Mouse (Mus musculus) urinary bladder, adult 2 months (tissue): ENCODE data around the gene Rfx4. TPM values are rescaled to one million over a fixed set of nuclear protein-coding genes. Genes with fewer than 3 reads are reported as not detected.

Experiments
- DNase-seq: peaks from one replicate; pipeline ENCODE4 v3.0.0; 2022; ENCODE audit warnings: low spot score
- polyA plus RNA-seq: library from polyadenylated mRNA; depleted of rRNA; stranded (reverse); fragments of >200 nt; gene quantifications from 2 replicates; pipeline ENCODE4 v1.2.3, GENCODE M21; 2012

Rfx4 gene
- polyA plus RNA-seq, 1 experiment, result 0.06 TPM

DNA sequence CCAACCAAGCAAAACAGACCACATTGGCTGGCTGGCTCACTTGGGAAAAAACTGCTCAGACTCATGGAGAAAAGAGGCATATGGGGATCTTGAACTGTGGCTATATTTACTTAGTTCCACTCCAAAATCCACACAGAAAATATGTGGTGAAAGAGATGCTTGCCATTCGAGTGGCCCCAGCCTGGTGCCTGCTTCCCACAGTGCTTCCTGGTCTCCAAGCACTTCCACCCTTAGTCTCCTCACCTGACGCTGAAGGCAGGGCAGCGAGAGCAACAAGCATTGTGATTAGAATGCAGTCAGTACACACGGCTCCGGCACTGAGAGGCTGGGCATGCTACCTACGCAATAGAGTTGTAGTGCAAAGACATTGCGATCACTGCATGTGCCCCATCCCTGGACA lies 111.7 kb downstream of the Rfx4 start:
- no peak for DNase-seq

- DNase-seq, result no peak
Observed at GRCm38 (mm10) chr10:84871285-84871684, 115.4 kb downstream of the Rfx4 start.

DNA sequence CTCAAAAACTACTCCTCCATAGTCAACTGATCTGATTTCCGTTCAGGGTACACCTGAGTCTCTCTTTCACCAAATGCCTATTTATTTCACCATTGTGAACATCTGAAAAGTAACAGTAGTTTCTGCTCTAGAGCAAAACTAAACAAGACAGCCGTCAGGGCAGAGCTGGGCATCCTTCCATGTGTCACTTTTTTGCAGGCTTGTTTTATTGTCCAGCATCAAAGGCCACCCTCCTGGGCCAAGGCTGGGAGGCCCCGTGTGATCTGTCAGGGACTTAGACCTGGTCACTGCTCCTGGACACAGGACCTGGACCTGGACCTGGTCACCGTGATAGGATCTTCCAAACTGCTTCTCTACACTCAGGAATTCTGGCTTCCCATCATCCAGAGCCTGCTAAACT lies 116.1 kb downstream of the Rfx4 start:
- no peak for DNase-seq

DNA sequence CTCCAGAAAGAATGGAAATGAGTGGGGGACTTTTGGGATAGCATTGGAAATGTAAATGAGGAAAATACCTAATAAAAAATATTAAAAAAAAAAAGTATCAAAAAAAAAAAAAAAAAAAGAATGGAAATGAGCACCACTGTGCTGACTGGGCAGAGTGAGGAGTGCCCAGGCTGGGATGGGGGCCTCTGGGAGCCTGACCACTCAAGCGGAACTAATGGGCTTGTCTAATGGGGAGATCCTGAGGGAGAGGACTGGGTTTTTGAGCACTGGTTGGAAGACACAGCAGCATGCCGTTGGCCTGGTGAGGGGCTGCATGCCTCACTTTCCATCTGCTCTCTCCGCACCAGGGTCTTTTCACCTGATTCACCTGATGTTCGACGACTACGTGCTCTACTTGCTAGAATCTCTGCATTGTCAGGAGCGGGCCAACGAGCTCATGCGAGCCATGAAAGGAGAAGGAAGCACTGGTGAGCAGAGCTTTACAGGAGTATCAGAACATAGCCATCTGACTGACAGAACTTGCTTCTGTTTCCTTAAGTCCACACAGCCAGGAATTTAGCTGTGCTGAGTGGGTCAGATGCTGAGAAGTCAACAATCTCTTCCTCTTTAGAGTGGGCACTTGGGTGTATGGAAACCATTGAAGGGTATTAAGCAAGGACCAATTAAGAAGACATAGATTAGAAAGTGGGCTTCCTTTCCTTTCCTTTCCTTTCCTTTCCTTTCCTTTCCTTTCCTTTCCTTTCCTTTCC lies 124.1 kb downstream of the Rfx4 start:
- no peak for DNase-seq

- DNase-seq, result no peak
Observed at GRCm38 (mm10) chr10:84882528-84882927, 126.7 kb downstream of the Rfx4 start.

GRCm38 (mm10) chr10:84885341-84885884 lies 129.6 kb downstream of the Rfx4 start:
- DNase-seq, result no peak

- DNase-seq, result no peak
Observed at GRCm38 (mm10) chr10:84886221-84886627, 130.4 kb downstream of the Rfx4 start.

- no peak for DNase-seq
Observed at GRCm38 (mm10) chr10:84886785-84887184, 130.9 kb downstream of the Rfx4 start.

- DNase-seq, result no peak
Observed at GRCm38 (mm10) chr10:84889096-84889846, 133.4 kb downstream of the Rfx4 start.

DNA sequence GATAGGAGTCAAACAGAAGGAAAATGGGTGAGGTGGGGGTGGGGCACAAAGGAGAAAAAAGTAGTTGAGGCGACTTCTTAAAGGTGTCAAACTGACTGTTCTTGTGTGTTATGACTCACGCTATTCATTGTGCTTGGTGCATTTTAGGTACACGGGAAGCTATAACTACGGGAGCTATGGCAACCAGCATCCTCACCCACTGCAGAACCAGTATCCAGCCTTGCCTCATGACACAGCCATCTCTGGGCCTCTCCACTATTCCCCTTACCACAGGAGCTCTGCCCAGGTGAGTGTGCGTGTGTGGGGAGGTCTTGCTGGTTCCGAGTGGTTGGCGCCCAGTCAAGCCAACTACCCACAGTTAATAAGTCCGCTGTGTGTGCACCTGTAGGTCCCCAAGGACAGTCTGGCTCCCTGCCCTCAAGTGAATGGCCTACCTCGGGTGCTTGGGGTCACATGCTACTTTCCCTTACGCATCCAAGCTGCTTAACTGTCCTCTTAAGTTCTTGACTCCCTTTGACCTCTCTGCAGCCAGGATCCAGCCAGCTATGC lies 140.0 kb downstream of the Rfx4 start:
- DNase-seq, result no peak

DNA sequence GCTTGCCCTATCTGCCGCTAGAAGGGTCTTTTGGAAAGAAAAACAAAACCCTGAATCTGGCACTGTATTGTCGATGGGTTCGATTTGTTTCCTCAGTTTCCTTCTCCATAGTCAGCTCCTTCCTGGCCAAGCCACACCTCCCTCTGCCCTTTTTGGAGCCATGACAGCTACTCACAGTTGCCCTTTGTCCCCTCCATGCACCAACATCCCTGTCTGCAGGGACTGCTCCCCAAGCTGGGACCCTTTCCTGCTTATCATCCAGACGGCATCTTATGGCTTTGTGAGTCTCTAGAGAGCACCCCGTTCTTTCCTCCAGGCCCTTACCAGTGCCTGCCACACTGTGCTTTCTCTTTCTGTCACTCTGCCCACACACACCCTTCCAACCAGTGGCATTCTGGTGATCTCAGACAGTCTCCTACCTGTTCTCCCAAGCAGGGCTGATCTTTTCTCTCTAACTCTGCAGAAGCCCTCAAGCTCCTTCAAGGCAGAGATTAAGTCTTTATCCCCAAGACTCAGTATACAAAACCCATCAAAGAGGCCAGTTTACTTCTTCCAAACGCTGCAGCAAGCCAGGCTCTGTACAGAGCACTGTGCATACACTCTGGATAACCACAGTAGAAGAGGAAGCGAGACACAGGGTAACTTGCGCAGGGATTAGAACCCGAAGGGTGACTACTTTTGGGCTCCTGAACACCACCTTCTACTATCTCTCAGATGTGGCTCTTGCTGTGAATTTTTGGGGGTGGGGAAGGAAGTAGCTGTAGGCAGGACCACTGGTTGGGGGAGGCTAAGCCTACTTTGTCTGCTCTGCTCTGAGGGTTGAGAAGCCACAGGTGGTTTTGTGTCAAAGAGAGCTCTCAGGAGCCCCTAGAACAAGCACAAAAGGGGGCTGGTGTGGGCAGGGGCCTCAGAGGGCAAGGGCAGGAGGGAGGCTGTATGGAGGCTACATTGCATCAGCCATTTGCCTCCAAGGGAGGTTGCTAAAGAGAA lies 141.4 kb downstream of the Rfx4 start:
- no peak for DNase-seq

DNA sequence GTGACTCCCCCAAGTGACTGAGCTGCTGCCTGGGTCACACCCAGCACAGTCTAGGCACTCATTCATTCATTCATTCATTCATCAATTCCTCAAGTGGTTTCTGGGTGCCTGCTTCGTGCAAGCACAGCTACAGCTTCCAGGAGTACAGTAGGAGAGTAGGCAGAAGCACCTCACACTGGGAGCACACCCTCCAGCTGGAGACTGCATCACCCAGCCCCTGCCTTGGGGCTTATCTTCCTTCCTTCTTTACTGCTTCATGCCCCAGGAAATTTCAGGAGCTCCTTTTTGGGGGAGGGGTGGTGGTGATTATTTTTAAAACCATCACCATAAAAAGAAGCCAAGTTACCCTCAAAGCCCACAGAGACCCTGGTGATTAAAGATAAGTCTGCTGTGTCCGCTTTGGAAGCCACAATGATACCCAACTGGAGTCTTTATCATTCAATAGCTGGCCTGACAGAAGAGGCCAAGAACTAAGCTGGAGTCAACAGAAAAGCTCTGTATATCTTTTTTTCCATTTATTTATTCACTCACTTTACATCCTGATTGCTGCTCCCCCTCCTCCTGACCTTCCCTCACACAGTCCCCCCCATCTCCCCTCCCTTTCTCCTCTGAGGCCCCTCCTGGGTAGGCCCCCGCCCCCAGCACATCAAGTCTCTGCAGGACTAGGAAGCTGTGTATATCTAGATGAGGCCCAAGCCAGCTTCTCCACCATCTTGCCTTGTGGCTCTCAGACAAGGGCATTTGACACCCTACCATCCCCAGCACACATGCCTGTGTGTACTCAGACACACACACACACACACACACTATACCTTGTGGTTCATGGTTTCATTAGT lies 142.5 kb downstream of the Rfx4 start:
- DNase-seq, result no peak

DNA sequence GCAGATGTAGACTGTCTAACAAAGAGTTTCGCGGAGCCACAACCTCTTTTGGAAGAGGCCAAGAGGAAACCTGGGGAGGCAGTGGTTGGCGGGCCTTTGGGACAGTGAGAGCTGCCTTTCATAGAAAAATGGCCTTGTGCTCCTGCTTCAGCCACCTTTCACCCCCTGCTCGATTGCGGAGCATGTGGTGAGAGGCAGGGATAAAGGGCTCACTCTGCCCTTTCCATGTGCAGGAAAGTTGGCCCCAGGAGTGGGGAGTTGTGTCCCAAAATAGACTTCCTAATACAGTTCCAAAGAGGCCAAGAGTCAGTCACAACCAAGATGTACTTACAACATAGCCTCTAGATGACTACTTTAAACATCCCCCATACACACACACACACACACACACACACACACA lies 145.8 kb downstream of the Rfx4 start:
- DNase-seq, result no peak

DNA sequence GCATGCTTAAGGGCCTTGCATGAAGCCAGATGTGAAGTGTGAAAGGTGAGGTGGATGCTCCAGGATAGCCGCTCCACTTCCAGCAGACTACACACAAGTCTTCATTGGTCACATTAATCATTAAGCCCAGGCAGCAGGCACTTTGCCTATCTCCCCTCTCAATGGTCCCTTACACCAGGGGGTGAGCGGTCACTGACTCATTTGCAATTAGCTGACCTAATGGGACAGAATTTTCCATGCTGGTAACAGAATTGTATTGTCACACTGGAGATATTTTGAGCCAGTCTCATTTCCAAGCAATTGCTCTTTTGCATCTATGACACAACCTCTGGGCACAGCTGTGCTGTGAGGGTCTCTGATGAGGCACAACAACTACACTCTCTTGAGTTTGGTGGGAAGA lies 146.4 kb downstream of the Rfx4 start:
- DNase-seq, result no peak

DNA sequence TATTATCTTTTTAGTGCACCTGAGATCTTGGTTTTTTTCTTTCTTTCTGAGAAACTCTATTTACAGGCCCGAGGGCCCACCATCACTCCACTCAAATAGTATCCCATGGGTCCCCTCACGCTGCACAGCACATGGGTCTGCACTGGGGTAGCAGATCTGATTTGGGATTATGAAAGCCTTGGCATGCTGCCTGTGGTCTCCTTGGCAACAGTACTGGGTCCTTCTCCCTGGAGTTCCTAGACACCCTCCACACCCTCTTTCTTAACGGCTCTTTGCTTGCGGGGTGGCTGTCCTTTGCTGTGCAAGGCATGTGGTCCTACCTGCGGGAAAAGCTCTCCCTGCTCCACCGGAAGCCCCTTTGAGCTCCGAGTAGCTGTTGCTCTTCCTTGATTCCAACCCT lies 147.4 kb downstream of the Rfx4 start:
- no peak for DNase-seq

DNA sequence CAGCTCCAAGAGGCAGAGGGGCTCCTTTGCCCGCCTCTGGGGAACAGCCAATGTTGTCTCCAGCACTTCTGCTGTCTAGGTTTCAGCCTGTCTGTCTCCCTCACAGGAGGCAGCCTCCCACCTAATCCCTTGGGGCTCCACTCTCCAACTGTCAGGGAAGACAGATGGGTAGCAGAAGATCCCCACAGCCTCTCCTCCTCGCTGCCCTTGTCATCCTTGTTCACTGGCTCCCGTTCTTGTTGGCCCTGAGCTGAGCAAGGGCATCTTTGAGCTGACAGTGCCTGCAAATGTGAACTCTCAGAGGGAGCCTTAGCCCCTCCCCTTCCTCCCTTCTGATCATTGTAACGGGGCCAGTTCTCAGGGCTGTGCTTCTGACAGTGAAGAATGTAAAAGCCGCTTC lies 147.9 kb downstream of the Rfx4 start:
- DNase-seq, result no peak

- DNase-seq, result no peak
Observed at GRCm38 (mm10) chr10:84906895-84907294, 151.0 kb downstream of the Rfx4 start.

DNA sequence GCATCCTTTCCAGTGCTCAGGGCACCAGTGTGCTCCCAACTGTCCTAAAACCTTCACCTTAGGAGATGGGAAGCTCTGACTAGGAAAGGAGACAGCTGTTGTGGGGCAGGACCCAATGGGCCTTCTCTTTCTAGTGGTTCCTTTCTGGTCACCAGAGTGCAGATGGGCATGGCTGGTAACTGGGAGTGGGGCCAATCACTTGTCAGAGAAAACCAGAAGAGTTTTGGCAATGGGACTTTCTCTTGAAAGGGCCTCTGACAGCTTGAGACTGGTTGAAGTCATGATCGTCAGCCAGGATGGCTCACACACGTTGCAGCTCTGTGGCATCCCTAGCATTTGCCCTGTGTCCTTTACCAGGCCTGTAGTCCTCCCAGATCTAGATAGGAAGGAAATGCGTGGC lies 152.1 kb downstream of the Rfx4 start:
- DNase-seq, result peak; percentile 12

DNA sequence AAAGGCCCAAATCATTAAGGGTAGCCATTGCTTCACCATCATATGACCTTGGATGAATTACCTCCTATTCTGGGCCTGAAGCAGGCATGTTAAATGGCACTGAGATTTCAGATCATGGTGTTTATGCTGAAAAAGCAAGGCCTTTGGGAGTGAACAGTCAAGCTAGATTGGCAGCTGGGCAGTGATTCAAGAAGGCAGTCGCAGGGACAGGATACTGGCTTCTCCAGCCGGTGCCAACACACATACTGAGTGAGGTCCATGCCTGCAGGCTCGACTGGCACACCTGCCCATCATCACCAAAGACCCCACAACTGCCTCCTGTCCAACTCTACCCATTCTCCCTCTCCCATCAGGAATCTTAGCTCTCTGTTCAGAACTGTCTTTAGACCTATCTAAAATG lies 152.6 kb downstream of the Rfx4 start:
- peak; percentile 9 for DNase-seq

DNA sequence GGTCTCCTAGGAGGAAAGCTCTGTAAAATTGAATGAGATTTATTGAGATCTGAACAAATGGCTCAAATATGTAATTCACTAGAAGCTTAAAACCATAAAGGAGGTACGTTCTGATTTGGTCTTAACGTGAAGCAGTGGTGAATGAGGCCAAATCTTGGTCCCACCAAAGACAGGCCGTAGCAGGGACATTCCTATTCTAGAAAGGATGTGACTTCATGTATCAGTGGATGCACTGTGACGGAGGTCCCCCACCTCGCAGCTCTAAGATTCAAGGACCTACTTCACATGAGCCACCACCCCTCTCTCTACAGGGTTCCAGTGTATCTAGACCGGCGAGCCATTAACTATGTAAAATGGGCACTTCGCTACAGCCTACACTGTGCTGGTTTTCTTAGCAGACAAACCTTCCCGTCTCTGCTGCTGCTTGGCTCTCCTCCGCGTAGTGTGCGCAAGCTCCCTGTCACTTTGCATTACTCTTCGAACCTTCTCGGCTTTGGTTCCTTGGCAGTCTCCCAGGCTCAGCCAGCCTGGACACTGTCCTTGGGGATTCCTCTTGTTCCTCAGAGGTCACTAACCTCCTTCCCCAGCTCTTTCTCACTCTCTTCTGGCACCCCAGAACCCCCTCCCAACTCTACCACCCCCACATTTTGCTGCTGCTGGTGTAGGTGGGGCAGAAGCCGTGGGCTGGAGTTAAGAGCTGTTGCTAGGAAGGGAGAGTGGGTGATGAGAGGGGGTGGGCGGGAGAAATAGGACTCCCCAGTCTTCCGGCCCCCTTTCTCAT lies 153.3 kb downstream of the Rfx4 start:
- DNase-seq, result peak; percentile 6
